Mouse (Mus musculus): ENCODE measurements at regions not wholly inside any gene's neighbourhood (a gene's known extent, or its start where the extent isn't known, plus 50 kb on each side); places are given as distances from the start of the nearest gene placed in this dataset.

DNA sequence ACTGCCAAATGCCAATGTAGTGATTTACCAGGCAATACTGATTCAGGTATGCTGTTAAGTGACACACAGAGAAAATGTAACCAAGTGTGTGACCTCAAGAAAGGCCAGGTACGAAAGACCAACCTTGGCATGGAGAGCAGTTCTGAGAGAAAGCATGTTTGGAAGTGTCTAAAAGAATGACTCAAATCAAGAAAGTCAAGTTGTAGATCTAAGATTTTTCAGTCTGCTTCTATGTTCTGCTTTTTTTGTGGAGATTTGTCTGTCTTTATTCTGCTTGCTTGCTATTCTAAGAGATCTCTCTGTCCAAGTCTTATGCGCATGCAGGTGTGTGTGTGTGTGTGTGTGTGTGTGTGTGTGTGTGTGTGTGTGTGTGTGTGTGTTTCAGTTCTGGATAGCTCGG is 277.4 kb upstream of the Klf12 start:
- Histone ChIP-seq H3K36me3 (ENCODE audit: control insufficient read depth, insufficient read depth, low read length) (no peaks in the 10 kb centered on the region), H3K9me3 (replicated peaks; ENCODE audit: control insufficient read depth, low read length) (no peaks in the 10 kb centered on the region), H3K4me1 (ENCODE audit: control insufficient read depth, insufficient read depth, low read length) (peaks cover 5% of the 10 kb centered on the region; the same call in 1 of the 2 replicates), H3K4me2 (no peak overlapping the region), H3K4me3 (ENCODE audit: low read depth, low read length) (no peak overlapping the region), H3K9ac (ENCODE audit: low read depth, low read length) (no peak overlapping the region), H3K27ac (ENCODE audit: low read depth, low read length) (no peak overlapping the region), H3K27me3 (ENCODE audit: control insufficient read depth, insufficient read depth, low read length) (no peaks in the 10 kb centered on the region)
- 76% methylated on average over 3 of the region's 3 CpGs for WGBS (ENCODE audit: insufficient replicate concordance)
- no peak for ATAC-seq (replicated peaks; ENCODE audit: insufficient number of reproducible peaks, low FRiP score, low TSS enrichment)

DNA sequence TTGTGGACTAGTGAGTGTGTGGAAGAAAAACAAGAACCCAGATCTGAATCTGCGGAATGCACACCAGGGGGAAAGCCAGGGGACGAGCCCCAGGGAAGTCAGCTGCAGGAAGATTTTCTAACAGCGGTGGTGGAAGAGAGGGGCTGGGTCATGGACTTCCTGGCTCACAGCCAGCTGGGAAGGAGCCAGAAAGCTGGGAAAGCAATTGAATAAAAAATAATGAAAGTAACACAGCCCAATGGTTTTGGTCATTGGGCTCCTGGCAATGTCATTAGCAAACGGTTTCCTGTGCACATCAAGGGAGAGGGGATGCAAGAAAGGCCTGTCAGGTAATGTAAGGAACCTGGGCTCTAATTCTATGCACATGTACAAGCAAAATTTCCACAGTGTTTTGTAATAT is 273.9 kb upstream of the Klf12 start:
- peak overlapping the region; percentile 22; the same call in 1 of the 2 replicates for H3K4me2 ChIP-seq
- peaks cover 5% of the 10 kb centered on the region; the same call in 1 of the 2 replicates for H3K4me1 ChIP-seq (ENCODE audit: control insufficient read depth, insufficient read depth, low read length)
- H3K9me3 ChIP-seq (replicated peaks; ENCODE audit: control insufficient read depth, low read length) = no peaks in the 10 kb centered on the region
- no peak for ATAC-seq (replicated peaks; ENCODE audit: insufficient number of reproducible peaks, low FRiP score, low TSS enrichment)
- H3K27ac ChIP-seq (ENCODE audit: low read depth, low read length) = no peak overlapping the region
- H3K36me3 ChIP-seq (ENCODE audit: control insufficient read depth, insufficient read depth, low read length) = no peaks in the 10 kb centered on the region
- H3K4me3 ChIP-seq (ENCODE audit: low read depth, low read length) = no peak overlapping the region
- 20% methylated on average over 4 of the region's 4 CpGs for WGBS (ENCODE audit: insufficient replicate concordance)
- H3K9ac ChIP-seq (ENCODE audit: low read depth, low read length) = no peak overlapping the region
- no peaks in the 10 kb centered on the region for H3K27me3 ChIP-seq (ENCODE audit: control insufficient read depth, insufficient read depth, low read length)

DNA sequence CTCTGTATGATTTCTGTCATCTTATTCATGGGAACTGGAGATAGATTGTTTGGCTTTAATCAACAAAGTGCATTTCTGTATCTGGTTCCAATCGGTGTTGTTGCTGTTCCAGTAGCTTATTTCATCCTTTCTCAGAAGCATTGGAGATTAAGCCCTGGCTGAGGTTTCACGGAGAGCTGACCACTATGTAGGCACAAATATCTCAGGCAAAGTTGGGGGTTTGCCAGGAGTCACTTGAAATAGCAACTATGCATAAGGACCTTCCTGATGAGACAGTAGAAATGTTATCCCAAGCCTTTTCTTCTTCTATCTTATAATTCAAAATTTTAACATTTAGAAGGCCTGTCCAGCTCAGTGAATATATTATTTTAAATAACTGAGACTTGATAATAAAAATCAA is 268.0 kb upstream of the Klf12 start:
- no peak overlapping the region for H3K4me2 ChIP-seq
- ATAC-seq (replicated peaks; ENCODE audit: insufficient number of reproducible peaks, low FRiP score, low TSS enrichment) = no peak

DNA sequence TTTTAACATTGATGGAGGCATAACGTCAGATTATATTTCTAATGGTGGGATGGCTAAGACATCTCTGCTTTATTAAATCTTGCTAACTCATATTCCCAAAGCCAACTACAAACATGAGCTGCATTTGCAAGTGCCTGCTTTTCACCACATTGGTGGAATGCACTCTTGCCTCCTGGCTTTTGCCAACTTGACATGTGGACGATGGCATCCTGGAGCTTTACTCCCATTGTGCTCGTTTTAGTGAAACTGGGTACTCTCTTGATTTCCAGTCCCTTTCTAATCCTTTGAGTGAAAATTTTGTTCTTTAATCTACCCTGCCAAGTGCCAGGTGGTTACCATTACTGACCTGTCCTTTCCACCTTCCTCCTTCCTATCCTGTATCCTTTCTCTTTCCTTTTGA is 265.8 kb upstream of the Klf12 start:
- ATAC-seq (replicated peaks; ENCODE audit: insufficient number of reproducible peaks, low FRiP score, low TSS enrichment) = no peak
- no peak overlapping the region for H3K9ac ChIP-seq (ENCODE audit: low read depth, low read length)
- no peak overlapping the region for H3K27ac ChIP-seq (ENCODE audit: low read depth, low read length)

More for the DNA sequence above, 268.0 kb upstream of the Klf12 start:
- Histone ChIP-seq H3K27me3 (ENCODE audit: control insufficient read depth, insufficient read depth, low read length) (no peaks in the 10 kb centered on the region), H3K27ac (ENCODE audit: low read depth, low read length) (no peak overlapping the region), H3K9me3 (replicated peaks; ENCODE audit: control insufficient read depth, low read length) (no peaks in the 10 kb centered on the region), H3K4me3 (ENCODE audit: low read depth, low read length) (no peak overlapping the region), H3K36me3 (ENCODE audit: control insufficient read depth, insufficient read depth, low read length) (no peaks in the 10 kb centered on the region), H3K9ac (ENCODE audit: low read depth, low read length) (no peak overlapping the region), H3K4me1 (ENCODE audit: control insufficient read depth, insufficient read depth, low read length) (no peaks in the 10 kb centered on the region)
- 43% methylated on average over 2 of the region's 2 CpGs for WGBS (ENCODE audit: insufficient replicate concordance)

DNA sequence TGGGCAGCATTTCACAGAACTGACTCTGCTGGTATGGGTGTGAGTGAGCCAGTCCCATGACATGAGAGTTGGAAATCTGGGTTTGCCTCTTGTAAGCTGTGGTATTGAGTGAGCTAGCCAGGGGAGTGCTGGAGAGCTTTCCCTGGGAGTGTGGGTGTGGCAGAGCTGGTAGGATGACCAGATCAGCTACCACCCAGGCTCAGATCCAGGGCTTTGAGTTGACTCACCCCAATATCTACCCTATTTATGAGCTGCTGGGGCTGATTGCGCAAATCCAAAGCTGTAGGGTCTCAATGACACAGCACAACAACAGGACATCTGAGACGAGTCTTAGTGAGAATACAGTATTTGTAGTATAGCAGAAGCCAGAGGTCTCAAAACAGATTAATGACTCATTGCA is 245.7 kb upstream of the Klf12 start:
- no peak overlapping the region for H3K4me2 ChIP-seq
- WGBS (ENCODE audit: insufficient replicate concordance) = 84% methylated on average over 2 of the region's 2 CpGs

More for the DNA sequence above, 265.8 kb upstream of the Klf12 start:
- no peak overlapping the region for H3K4me2 ChIP-seq
- no peak overlapping the region for H3K4me3 ChIP-seq (ENCODE audit: low read depth, low read length)
- no peaks in the 10 kb centered on the region for H3K9me3 ChIP-seq (replicated peaks; ENCODE audit: control insufficient read depth, low read length)
- H3K4me1 ChIP-seq (ENCODE audit: control insufficient read depth, insufficient read depth, low read length) = no peaks in the 10 kb centered on the region
- no peaks in the 10 kb centered on the region for H3K27me3 ChIP-seq (ENCODE audit: control insufficient read depth, insufficient read depth, low read length)
- no peaks in the 10 kb centered on the region for H3K36me3 ChIP-seq (ENCODE audit: control insufficient read depth, insufficient read depth, low read length)
- WGBS (ENCODE audit: insufficient replicate concordance) = 67% methylated on average over 3 of the region's 3 CpGs

DNA sequence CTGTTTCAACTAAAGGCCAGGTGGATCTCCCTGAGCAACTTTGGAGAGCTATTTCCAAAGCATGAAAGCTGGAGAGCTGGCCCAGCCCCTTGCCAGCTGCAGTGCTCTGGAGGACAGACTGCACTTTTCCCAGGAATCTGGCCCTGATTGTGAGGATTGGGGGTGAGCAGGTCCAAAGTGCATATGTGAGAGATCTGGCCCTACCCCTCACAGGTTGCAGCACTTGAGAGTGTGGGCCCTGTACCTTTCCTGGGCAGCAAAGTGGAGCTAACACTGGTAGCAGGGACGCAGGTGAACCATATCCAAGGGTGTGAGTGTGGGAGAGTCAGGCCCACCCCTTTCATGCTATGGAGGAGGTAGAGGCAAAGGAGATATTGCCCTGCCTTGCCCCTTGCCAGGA is 245.3 kb upstream of the Klf12 start:
- H3K36me3 ChIP-seq (ENCODE audit: control insufficient read depth, insufficient read depth, low read length) = no peaks in the 10 kb centered on the region
- no peak overlapping the region for H3K9ac ChIP-seq (ENCODE audit: low read depth, low read length)
- H3K4me2 ChIP-seq = no peak overlapping the region
- no peaks in the 10 kb centered on the region for H3K4me1 ChIP-seq (ENCODE audit: control insufficient read depth, insufficient read depth, low read length)
- WGBS (ENCODE audit: insufficient replicate concordance) = 78% methylated on average over 1 of the region's 1 CpGs
- no peak overlapping the region for H3K4me3 ChIP-seq (ENCODE audit: low read depth, low read length)
- no peak overlapping the region for H3K27ac ChIP-seq (ENCODE audit: low read depth, low read length)
- ATAC-seq (replicated peaks; ENCODE audit: insufficient number of reproducible peaks, low FRiP score, low TSS enrichment) = no peak
- no peaks in the 10 kb centered on the region for H3K9me3 ChIP-seq (replicated peaks; ENCODE audit: control insufficient read depth, low read length)
- H3K27me3 ChIP-seq (ENCODE audit: control insufficient read depth, insufficient read depth, low read length) = no peaks in the 10 kb centered on the region

More for the DNA sequence above, 245.7 kb upstream of the Klf12 start:
- no peaks in the 10 kb centered on the region for H3K9me3 ChIP-seq (replicated peaks; ENCODE audit: control insufficient read depth, low read length)
- H3K36me3 ChIP-seq (ENCODE audit: control insufficient read depth, insufficient read depth, low read length) = no peaks in the 10 kb centered on the region
- no peak for ATAC-seq (replicated peaks; ENCODE audit: insufficient number of reproducible peaks, low FRiP score, low TSS enrichment)
- no peak overlapping the region for H3K9ac ChIP-seq (ENCODE audit: low read depth, low read length)
- no peaks in the 10 kb centered on the region for H3K27me3 ChIP-seq (ENCODE audit: control insufficient read depth, insufficient read depth, low read length)
- H3K4me3 ChIP-seq (ENCODE audit: low read depth, low read length) = no peak overlapping the region
- no peak overlapping the region for H3K27ac ChIP-seq (ENCODE audit: low read depth, low read length)
- no peaks in the 10 kb centered on the region for H3K4me1 ChIP-seq (ENCODE audit: control insufficient read depth, insufficient read depth, low read length)

DNA sequence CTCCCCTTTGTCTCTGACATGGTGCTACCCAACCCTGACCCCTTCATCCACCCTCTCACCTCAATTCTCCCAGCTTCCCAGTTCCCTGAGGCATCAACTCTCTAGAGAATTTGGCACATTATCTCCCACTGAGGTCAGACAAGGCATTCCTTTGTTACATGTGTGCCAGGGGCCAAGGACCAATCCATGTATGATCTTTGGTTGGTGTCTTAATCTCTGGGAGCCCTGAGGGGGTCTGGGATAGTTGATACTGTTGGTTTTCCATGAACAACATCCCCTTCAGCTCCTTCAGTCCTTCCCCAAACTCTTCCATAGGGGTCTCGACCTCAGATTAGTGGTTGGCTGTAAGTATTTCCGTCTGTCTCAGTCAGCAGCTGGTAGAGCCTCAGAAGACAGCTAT is 224.9 kb upstream of the Klf12 start:
- Histone ChIP-seq H3K4me3 (ENCODE audit: low read depth, low read length) (no peak overlapping the region), H3K36me3 (ENCODE audit: control insufficient read depth, insufficient read depth, low read length) (no peaks in the 10 kb centered on the region), H3K9ac (ENCODE audit: low read depth, low read length) (no peak overlapping the region), H3K27me3 (ENCODE audit: control insufficient read depth, insufficient read depth, low read length) (no peaks in the 10 kb centered on the region), H3K27ac (ENCODE audit: low read depth, low read length) (no peak overlapping the region), H3K9me3 (replicated peaks; ENCODE audit: control insufficient read depth, low read length) (no peaks in the 10 kb centered on the region), H3K4me2 (no peak overlapping the region), H3K4me1 (ENCODE audit: control insufficient read depth, insufficient read depth, low read length) (no peaks in the 10 kb centered on the region)
- ATAC-seq (replicated peaks; ENCODE audit: insufficient number of reproducible peaks, low FRiP score, low TSS enrichment) = no peak
- 56% methylated on average over 2 of the region's 2 CpGs for WGBS (ENCODE audit: insufficient replicate concordance)

DNA sequence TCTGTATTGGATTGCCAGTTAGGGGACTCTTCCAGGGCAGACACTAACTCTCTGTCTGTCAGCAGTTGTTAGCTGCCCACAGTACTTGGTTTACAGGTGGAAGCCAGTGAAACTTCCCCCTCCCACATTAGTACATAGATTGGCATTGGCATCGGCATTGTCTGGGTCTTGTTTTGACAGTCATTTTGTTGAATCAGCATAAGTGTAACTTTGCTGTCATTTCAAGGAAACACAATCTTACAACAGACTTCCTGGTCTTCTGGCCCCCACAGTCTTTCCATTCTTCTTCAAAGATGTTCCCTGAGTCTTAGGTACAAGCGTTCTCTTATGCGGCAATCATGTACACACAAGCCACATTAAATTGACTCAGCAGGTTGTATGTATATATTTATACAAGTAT is 223.6 kb upstream of the Klf12 start:
- ATAC-seq (replicated peaks; ENCODE audit: insufficient number of reproducible peaks, low FRiP score, low TSS enrichment) = no peak
- Histone ChIP-seq H3K4me1 (ENCODE audit: control insufficient read depth, insufficient read depth, low read length) (no peaks in the 10 kb centered on the region), H3K36me3 (ENCODE audit: control insufficient read depth, insufficient read depth, low read length) (no peaks in the 10 kb centered on the region), H3K27me3 (ENCODE audit: control insufficient read depth, insufficient read depth, low read length) (no peaks in the 10 kb centered on the region), H3K27ac (ENCODE audit: low read depth, low read length) (no peak overlapping the region), H3K9ac (ENCODE audit: low read depth, low read length) (no peak overlapping the region), H3K4me3 (ENCODE audit: low read depth, low read length) (no peak overlapping the region), H3K9me3 (replicated peaks; ENCODE audit: control insufficient read depth, low read length) (no peaks in the 10 kb centered on the region), H3K4me2 (no peak overlapping the region)
- WGBS (ENCODE audit: insufficient replicate concordance) = 76% methylated on average over 3 of the region's 3 CpGs

DNA sequence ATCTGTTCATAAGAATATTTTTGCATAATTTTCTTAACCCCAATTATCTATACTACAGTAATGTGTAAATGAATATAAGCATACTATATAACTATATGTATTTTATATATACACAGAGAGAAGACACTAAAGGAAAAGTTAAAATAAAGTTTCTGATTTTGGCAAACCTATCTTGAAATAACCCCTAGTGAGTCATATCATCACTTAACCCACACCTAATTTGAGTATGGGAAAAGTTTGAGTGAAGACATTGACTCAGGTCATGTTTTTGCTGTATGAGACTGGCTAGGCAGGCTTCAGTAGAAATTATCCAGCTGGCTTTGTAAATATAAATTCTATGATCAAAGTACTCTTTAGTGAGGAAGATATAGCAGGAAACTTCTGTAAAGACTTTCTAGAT is 223.1 kb upstream of the Klf12 start:
- ATAC-seq (replicated peaks; ENCODE audit: insufficient number of reproducible peaks, low FRiP score, low TSS enrichment) = no peak
- Histone ChIP-seq H3K27ac (ENCODE audit: low read depth, low read length) (no peak overlapping the region), H3K4me1 (ENCODE audit: control insufficient read depth, insufficient read depth, low read length) (no peaks in the 10 kb centered on the region), H3K36me3 (ENCODE audit: control insufficient read depth, insufficient read depth, low read length) (no peaks in the 10 kb centered on the region), H3K9ac (ENCODE audit: low read depth, low read length) (no peak overlapping the region), H3K4me2 (no peak overlapping the region), H3K4me3 (ENCODE audit: low read depth, low read length) (no peak overlapping the region), H3K27me3 (ENCODE audit: control insufficient read depth, insufficient read depth, low read length) (no peaks in the 10 kb centered on the region), H3K9me3 (replicated peaks; ENCODE audit: control insufficient read depth, low read length) (no peaks in the 10 kb centered on the region)

Measured in heart, embryonic 11.5 days (tissue).